Mouse (Mus musculus) MEL (cell line): ENCODE measurements around the gene Tesc. TPM values are rescaled to one million over a fixed set of nuclear protein-coding genes. Genes with fewer than 3 reads are reported as not detected.

Source experiments
- DNase-seq: peaks from one replicate; pipeline ENCODE4 v3.0.0; 2011; ENCODE audit warnings: low read depth, low spot score
- H3K27ac ChIP-seq: 2 replicates; pipeline ENCODE4 v1.5.1; 2012; ENCODE audit warnings: low read depth, mild to moderate bottlenecking, control low read depth, low read length, moderate library complexity; ENCODE audit not compliant: control insufficient read depth
- H3K27me3 ChIP-seq, 2 experiments: fragments of 150-350 bp in 1 of 2; sonication (generic) in 1 of 2; 2 replicates each; pipeline ENCODE4 v1.6.1; 2012; ENCODE audit warnings: low read length in 2 of 2, mild to moderate bottlenecking in 2 of 2, improper control_type of control experiment in 1 of 2, moderate library complexity in 1 of 2; ENCODE audit not compliant: insufficient read depth in 2 of 2, control insufficient read depth in 1 of 2
- H3K36me3 ChIP-seq, 2 experiments: 2 replicates each; pipeline ENCODE4 v1.6.1; 2012 to 2014; ENCODE audit warnings: low read length in 2 of 2, improper control_type of control experiment in 1 of 2, inconsistent platforms in 1 of 2, mild to moderate bottlenecking in 1 of 2; ENCODE audit not compliant: insufficient read depth in 2 of 2, control insufficient read depth in 1 of 2
- H3K4me1 ChIP-seq, 2 experiments: fragments of 150-350 bp in 1 of 2; sonication (generic) in 1 of 2; 2 replicates each; pipeline ENCODE4 v1.6.1; 2012; ENCODE audit warnings: low read length in 2 of 2, improper control_type of control experiment in 1 of 2, mild to moderate bottlenecking in 1 of 2; ENCODE audit not compliant: insufficient read depth in 2 of 2, control insufficient read depth in 1 of 2
- H3K4me3 ChIP-seq, 2 experiments: fragments of 150-350 bp in 1 of 2; sonication (generic) in 1 of 2; 2 replicates each; pipeline ENCODE4 v1.5.1; 2012; ENCODE audit warnings: low read depth in 2 of 2, low read length in 2 of 2, mild to moderate bottlenecking in 2 of 2, moderate library complexity in 2 of 2, control low read depth in 1 of 2, improper control_type of control experiment in 1 of 2; ENCODE audit not compliant: control insufficient read depth in 1 of 2, insufficient read depth in 1 of 2
- H3K79me2 ChIP-seq: 2 replicates; pipeline ENCODE4 v1.6.1; 2012; ENCODE audit warnings: mild to moderate bottlenecking, low read length, moderate library complexity; ENCODE audit not compliant: control insufficient read depth, poor library complexity, insufficient read depth
- H3K9ac ChIP-seq: 2 replicates; pipeline ENCODE4 v1.6.1; 2012; ENCODE audit warnings: low read depth, mild to moderate bottlenecking, control low read depth, low read length, moderate library complexity; ENCODE audit not compliant: control insufficient read depth, poor library complexity, severe bottlenecking
- H3K9me3 ChIP-seq: fragments of 150-350 bp; sonication (generic); replicated peaks from 2 replicates; pipeline ENCODE4 v1.6.1; 2012; ENCODE audit warnings: mild to moderate bottlenecking, low read length, improper control_type of control experiment, moderate library complexity; ENCODE audit not compliant: insufficient read depth
- E2F4 ChIP-seq: IDR thresholded peaks from 2 replicates; pipeline ENCODE4 v1.6.1; 2011; ENCODE audit warnings: low read depth, low read length, improper control_type of control experiment, borderline replicate concordance
- EP300 ChIP-seq, 2 experiments: IDR thresholded peaks; 2 replicates each; pipeline ENCODE4 v1.6.1; 2011; ENCODE audit warnings: improper control_type of control experiment in 2 of 2, low read length in 2 of 2, low read depth in 1 of 2, mild to moderate bottlenecking in 1 of 2
- HCFC1 ChIP-seq: IDR thresholded peaks from 2 replicates; pipeline ENCODE4 v1.6.1; 2012; ENCODE audit warnings: low read depth, mild to moderate bottlenecking, inconsistent platforms, low read length, improper control_type of control experiment, moderate library complexity
- KAT2A ChIP-seq: conservative IDR thresholded peaks from 2 replicates; pipeline ENCODE4 v1.6.1; 2012; ENCODE audit warnings: low read depth, low read length, improper control_type of control experiment, inconsistent platforms
- MAZ ChIP-seq: IDR thresholded peaks from 2 replicates; pipeline ENCODE4 v1.6.1; 2012; ENCODE audit warnings: low read depth, mild to moderate bottlenecking, inconsistent platforms, low read length, improper control_type of control experiment
- MYC ChIP-seq: IDR thresholded peaks from 2 replicates; pipeline ENCODE4 v1.6.1; 2011; ENCODE audit warnings: low read depth, mild to moderate bottlenecking, low read length, improper control_type of control experiment, moderate library complexity
- NELFE ChIP-seq: IDR thresholded peaks from 2 replicates; pipeline ENCODE4 v1.6.1; 2011; ENCODE audit warnings: low read depth, low read length, improper control_type of control experiment
- NRF1 ChIP-seq: IDR thresholded peaks from 2 replicates; pipeline ENCODE4 v1.6.1; 2014; ENCODE audit warnings: low read depth, mild to moderate bottlenecking, inconsistent platforms, low read length, improper control_type of control experiment, moderate library complexity; ENCODE audit not compliant: poor library complexity, insufficient read depth, severe bottlenecking
- POLR2A ChIP-seq, 2 experiments: IDR thresholded peaks; 2 replicates each; pipeline ENCODE4 v1.6.1; 2011 to 2012; ENCODE audit warnings: low read length in 2 of 2, mild to moderate bottlenecking in 2 of 2, control low read depth in 1 of 2, improper control_type of control experiment in 1 of 2, low read depth in 1 of 2, moderate library complexity in 1 of 2; ENCODE audit not compliant: control insufficient read depth in 1 of 2, insufficient read depth in 1 of 2, poor library complexity in 1 of 2
- POLR2AphosphoS2 ChIP-seq: IDR thresholded peaks from 2 replicates; pipeline ENCODE4 v1.6.1; 2011; ENCODE audit warnings: low read length, improper control_type of control experiment
- POLR2AphosphoS5 ChIP-seq: IDR thresholded peaks from 2 replicates; pipeline ENCODE4 v1.6.1; 2012; ENCODE audit warnings: low read depth, borderline replicate concordance, mild to moderate bottlenecking, inconsistent platforms, low read length, moderate library complexity, mixed read lengths
- SIN3A ChIP-seq: IDR thresholded peaks from 2 replicates; pipeline ENCODE4 v1.6.1; 2012; ENCODE audit warnings: low read length, improper control_type of control experiment, inconsistent platforms
- USF2 ChIP-seq, 2 experiments: IDR thresholded peaks; 2 replicates each; pipeline ENCODE4 v1.6.1; 2011 to 2012; ENCODE audit warnings: improper control_type of control experiment in 2 of 2, low read length in 2 of 2, borderline replicate concordance in 1 of 2, inconsistent platforms in 1 of 2, low read depth in 1 of 2, mild to moderate bottlenecking in 1 of 2; ENCODE audit not compliant: insufficient read depth in 1 of 2
- ZMIZ1 ChIP-seq: IDR thresholded peaks from 2 replicates; pipeline ENCODE4 v1.6.1; 2012; ENCODE audit warnings: low read depth, mild to moderate bottlenecking, inconsistent platforms, low read length, improper control_type of control experiment, moderate library complexity
- ZNF384 ChIP-seq: IDR thresholded peaks from 2 replicates; pipeline ENCODE4 v1.6.1; 2012; ENCODE audit warnings: low read depth, mild to moderate bottlenecking, inconsistent platforms, low read length, improper control_type of control experiment
- polyA plus RNA-seq, 2 experiments: library from polyadenylated mRNA; stranded (reverse) in 1 of 2; unstranded in 1 of 2; fragments of >175 nt in 1 of 2; fragments of >200 nt in 1 of 2; gene quantifications; 2 replicates each; pipeline versions ENCODE4 v1.2.1 to v1.2.4; 2012; ENCODE audit warnings: low replicate concordance in 2 of 2, low read depth in 1 of 2; ENCODE audit not compliant: insufficient read length in 2 of 2, insufficient read depth in 1 of 2, missing spikeins in 1 of 2
- total RNA-seq: library from RNA; depleted of rRNA; stranded (reverse); fragments of 300-350 nt; gene quantifications from 2 replicates; pipeline ENCODE4 v1.2.3, GENCODE M21; 2012

The Tesc gene
- total and polyA plus RNA-seq, 3 experiments: 0.07 TPM; not detected in 2

GRCm38 (mm10) chr5:118076721-118077592 is 49.4 kb downstream of the Tesc start:
- Histone ChIP-seq H3K9ac (no peak overlapping the region), H3K36me3 (no peaks in the 10 kb centered on the region; a peak in 1 of 4 replicates), H3K27me3 (no peaks in the 10 kb centered on the region), H3K4me1 (no peaks in the 10 kb centered on the region), H3K4me3 (no peak overlapping the region), H3K79me2 (no peaks in the 10 kb centered on the region), H3K9me3 (no peaks in the 10 kb centered on the region), H3K27ac (no peak overlapping the region)
- no peak for DNase-seq
- TF ChIP-seq POLR2AphosphoS5: no peak

- no peaks in the 10 kb centered on the region for H3K4me1 ChIP-seq
- no peak overlapping the region for H3K4me3 ChIP-seq
- H3K9me3 ChIP-seq: no peaks in the 10 kb centered on the region
- no peak overlapping the region for H3K27ac ChIP-seq
- no peaks in the 10 kb centered on the region; a peak in 1 of 4 replicates for H3K36me3 ChIP-seq
- DNase-seq: no peak
- no peaks in the 10 kb centered on the region for H3K27me3 ChIP-seq
- TF ChIP-seq USF2 (IDR thresholded peaks at IDR 0.05; ENCODE audit: borderline replicate concordance in 1 of 2, insufficient read depth in 1 of 2, low read depth in 1 of 2, low read length in 2 of 2) (no peak), ZMIZ1 (no peak), NRF1 (no peak), EP300 (IDR thresholded peaks at IDR 0.05; ENCODE audit: low read depth in 1 of 2, low read length in 2 of 2) (no peak), E2F4 (no peak), SIN3A (no peak), MAZ (no peak), POLR2A (IDR thresholded peaks at IDR 0.05; ENCODE audit: control insufficient read depth in 1 of 2, insufficient read depth in 1 of 2, low read depth in 1 of 2, low read length in 2 of 2, poor library complexity in 1 of 2) (no peak), ZNF384 (no peak), NELFE (no peak), HCFC1 (no peak), KAT2A (no peak), MYC (no peak), POLR2AphosphoS2 (no peak)
- H3K79me2 ChIP-seq: no peaks in the 10 kb centered on the region
- no peak overlapping the region for H3K9ac ChIP-seq
These were observed 51.0 kb downstream of the Tesc start for GRCm38 (mm10) chr5:118078550-118078949.
